Mouse (Mus musculus) bone marrow, adult 2 months (tissue): ENCODE results near the gene Olfr694.

Experiments used
- CTCF ChIP-seq: fragments of 200-500 bp; IDR thresholded peaks from 2 replicates; pipeline ENCODE4 v1.5.1; 2011; ENCODE audit warnings: low read length, control low read depth; ENCODE audit not compliant: control insufficient read depth, insufficient read depth
- POLR2A ChIP-seq: fragments of 200-500 bp; IDR thresholded peaks from 2 replicates; pipeline ENCODE4 v1.6.1; 2011; ENCODE audit warnings: low read depth, mild to moderate bottlenecking, control low read depth, low read length, borderline replicate concordance; ENCODE audit not compliant: control insufficient read depth

DNA sequence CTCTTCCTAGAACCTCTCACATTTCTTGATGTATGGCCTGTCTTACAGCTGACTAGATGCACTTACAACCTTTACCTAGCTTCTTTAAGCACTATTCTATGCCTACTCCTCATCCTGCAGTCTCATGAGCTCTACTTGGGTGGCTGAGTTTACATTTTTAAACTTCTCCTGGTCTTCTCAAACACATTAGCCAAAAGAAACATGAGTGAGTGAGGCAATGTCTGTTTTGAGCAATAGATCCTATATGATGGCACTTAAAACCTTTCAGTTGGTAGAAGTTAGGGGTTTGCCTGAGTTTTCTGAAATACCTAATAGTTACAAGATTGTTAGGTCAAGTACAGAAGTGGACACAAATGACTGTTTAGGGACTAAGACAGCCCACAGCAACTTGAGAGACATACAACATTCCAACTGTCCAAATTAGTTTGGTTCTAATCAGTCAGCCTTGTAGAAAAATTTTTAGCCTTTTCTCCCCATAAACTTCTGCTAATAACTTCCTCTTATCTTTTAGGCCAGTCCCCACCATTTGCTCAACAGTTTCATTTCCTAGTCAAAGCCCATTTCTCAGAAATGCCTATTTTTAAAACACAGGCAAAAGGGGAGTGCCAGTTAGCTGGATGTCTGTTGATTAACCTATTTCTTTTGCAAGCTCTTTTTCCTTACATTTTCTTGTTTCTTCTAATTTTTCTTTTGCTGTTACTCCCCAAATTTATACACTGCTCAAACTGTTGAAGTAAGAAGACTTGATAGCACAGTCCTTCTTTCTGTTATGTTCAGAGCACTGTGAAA, 39.9 kb downstream of the Olfr694 start:
- no peak for TF ChIP-seq CTCF
- TF ChIP-seq POLR2A, result no peak
